Mouse (Mus musculus) erythroblast, adult 5-6 weeks (primary cell): ENCODE data around the gene Cd248. TPM values are rescaled to one million over a fixed set of nuclear protein-coding genes. Genes with fewer than 3 reads are reported as not detected.
A peak's percentile ranks its signal among the peaks of the same experiment; 100 is the strongest.

Experiments
- ATAC-seq: replicated peaks from 2 replicates; pipeline ENCODE4 v1.8.0; 2016; ENCODE audit warnings: moderate number of reproducible peaks, mild to moderate bottlenecking, moderate TSS enrichment, inconsistent platforms; ENCODE audit not compliant: poor library complexity, low FRiP score, severe bottlenecking
- total RNA-seq, 2 experiments: library from RNA; stranded (forward) in 1 of 2; stranded (reverse) in 1 of 2; fragments of 150-400 nt in 1 of 2; fragments of 200-764, 138-1000 nt in 1 of 2; gene quantifications; 2 replicates each; pipeline versions ENCODE4 v1.2.3 to v1.2.4; 2015 to 2017; ENCODE audit warnings: low replicate concordance in 2 of 2

The Cd248 gene
- total RNA-seq, 2 experiments from 2014 or later, result 0.09 TPM; not detected in 1

GRCm38 (mm10) chr19:5051031-5051430 is 16.8 kb upstream of the Cd248 start:
- ATAC-seq, result no peak

GRCm38 (mm10) chr19:5051515-5051914 is 16.4 kb upstream of the Cd248 start:
- ATAC-seq, result no peak

- no peak for ATAC-seq
Measured at GRCm38 (mm10) chr19:5052166-5052822, 15.6 kb upstream of the Cd248 start.

- ATAC-seq, result no peak
Measured at GRCm38 (mm10) chr19:5052853-5053252, 15.0 kb upstream of the Cd248 start.

- ATAC-seq, result 0 out of 2 replicates have a peak, but pooled peaks have one; percentile 57
Measured at GRCm38 (mm10) chr19:5053909-5054308, 14.0 kb upstream of the Cd248 start.

GRCm38 (mm10) chr19:5056251-5056650 is 11.6 kb upstream of the Cd248 start:
- ATAC-seq, result 0 out of 2 replicates have a peak, but pooled peaks have one; percentile 34

GRCm38 (mm10) chr19:5057876-5058775 is 9.8 kb upstream of the Cd248 start:
- no peak for ATAC-seq

GRCm38 (mm10) chr19:5058801-5059771 is 8.8 kb upstream of the Cd248 start:
- no peak for ATAC-seq

GRCm38 (mm10) chr19:5060365-5061330 is 7.2 kb upstream of the Cd248 start:
- ATAC-seq, result no peak

- ATAC-seq, result no peak
Measured at GRCm38 (mm10) chr19:5062041-5062440, 5.8 kb upstream of the Cd248 start.

- ATAC-seq, result no peak
Measured at GRCm38 (mm10) chr19:5062446-5062845, 5.4 kb upstream of the Cd248 start.

- ATAC-seq, result no peak
Measured at GRCm38 (mm10) chr19:5065104-5065503, 2.8 kb upstream of the Cd248 start.

- ATAC-seq, result peak; percentile 64
Measured at GRCm38 (mm10) chr19:5067040-5067799, 658 bp upstream of the Cd248 start.

- ATAC-seq, result no peak
Measured at GRCm38 (mm10) chr19:5068570-5069234, 824 bp downstream of the Cd248 start.

- ATAC-seq, result no peak
Measured at GRCm38 (mm10) chr19:5069486-5069885, 1.6 kb downstream of the Cd248 start.

- no peak for ATAC-seq
Measured at GRCm38 (mm10) chr19:5069978-5070377, 2.1 kb downstream of the Cd248 start.

GRCm38 (mm10) chr19:5071077-5071476 is 3.2 kb downstream of the Cd248 start:
- no peak for ATAC-seq
